Mouse (Mus musculus): Measurements from ENCODE around the gene Hnrnpa2b1. TPM values are rescaled to one million over a fixed set of nuclear protein-coding genes. Genes with fewer than 3 reads are reported as not detected.
A peak's percentile ranks its signal among the peaks of the same experiment; 100 is the strongest.

The Hnrnpa2b1 gene
- polyA plus RNA-seq, 1 experiment from 2014 or later, result 1,220 TPM

- peaks cover 9% of the 10 kb centered on the region for H3K36me3 ChIP-seq (ENCODE audit: control insufficient read depth, insufficient read depth, low read length)
- peaks cover 17% of the 10 kb centered on the region for H3K4me1 ChIP-seq (ENCODE audit: control insufficient read depth, insufficient read depth, low read depth, low read length)
- WGBS, result 41% methylated on average over 4 of the region's 4 CpGs
- no peaks in the 10 kb centered on the region for H3K27me3 ChIP-seq (replicated peaks; ENCODE audit: control insufficient read depth, insufficient read depth, low read length)
- no peaks in the 10 kb centered on the region for H3K9me3 ChIP-seq (ENCODE audit: control insufficient read depth, low read length)
- H3K4me2 ChIP-seq (ENCODE audit: low read length), result peak overlapping the region; percentile 66
- peak overlapping the region; percentile 48; the same call in 1 of the 2 replicates for H3K9ac ChIP-seq (ENCODE audit: low read depth, low read length)
- peak overlapping the region; percentile 54 for H3K4me3 ChIP-seq (ENCODE audit: low read length)
- ATAC-seq, result no peak
- H3K27ac ChIP-seq (ENCODE audit: low read depth, low read length), result no peak overlapping the region
Observed at GRCm38 (mm10) chr6:51472213-51472612, 2.5 kb upstream of the Hnrnpa2b1 start.

GRCm38 (mm10) chr6:51471782-51472181 lies 2.1 kb upstream of the Hnrnpa2b1 start:
- peak overlapping the region; percentile 66 for H3K4me2 ChIP-seq (ENCODE audit: low read length)
- H3K4me1 ChIP-seq (ENCODE audit: control insufficient read depth, insufficient read depth, low read depth, low read length), result peaks cover 21% of the 10 kb centered on the region
- no peak overlapping the region for H3K27ac ChIP-seq (ENCODE audit: low read depth, low read length)
- H3K36me3 ChIP-seq (ENCODE audit: control insufficient read depth, insufficient read depth, low read length), result peaks cover 9% of the 10 kb centered on the region
- peak overlapping the region; percentile 33; the same call in 1 of the 2 replicates for H3K9ac ChIP-seq (ENCODE audit: low read depth, low read length)
- WGBS, result 13% methylated on average over 3 of the region's 3 CpGs
- H3K4me3 ChIP-seq (ENCODE audit: low read length), result peak overlapping the region; percentile 54
- no peak for ATAC-seq
- no peaks in the 10 kb centered on the region for H3K27me3 ChIP-seq (replicated peaks; ENCODE audit: control insufficient read depth, insufficient read depth, low read length)
- no peaks in the 10 kb centered on the region for H3K9me3 ChIP-seq (ENCODE audit: control insufficient read depth, low read length)

GRCm38 (mm10) chr6:51471179-51471505 lies 1.4 kb upstream of the Hnrnpa2b1 start:
- 2% methylated on average over 10 of the region's 10 CpGs for WGBS
- Histone ChIP-seq H3K27ac (ENCODE audit: low read depth, low read length) (peak overlapping the region; percentile 100), H3K4me2 (ENCODE audit: low read length) (peak overlapping the region; percentile 56), H3K9me3 (ENCODE audit: control insufficient read depth, low read length) (no peaks in the 10 kb centered on the region), H3K4me3 (ENCODE audit: low read length) (peak overlapping the region; percentile 54), H3K27me3 (replicated peaks; ENCODE audit: control insufficient read depth, insufficient read depth, low read length) (no peaks in the 10 kb centered on the region), H3K36me3 (ENCODE audit: control insufficient read depth, insufficient read depth, low read length) (peaks cover 6% of the 10 kb centered on the region), H3K4me1 (ENCODE audit: control insufficient read depth, insufficient read depth, low read depth, low read length) (peaks cover 27% of the 10 kb centered on the region), H3K9ac (ENCODE audit: low read depth, low read length) (peak overlapping the region; percentile 98)
- no peak; the same call in 1 of the 2 replicates for ATAC-seq

- no peaks in the 10 kb centered on the region for H3K27me3 ChIP-seq (replicated peaks; ENCODE audit: control insufficient read depth, insufficient read depth, low read length)
- peak; percentile 85 for ATAC-seq
- H3K4me2 ChIP-seq (ENCODE audit: low read length), result peak within 1 kb of the TSS; percentile 56
- under 1% methylated on average over 80 of the region's 99 CpGs for WGBS
- H3K27ac ChIP-seq (ENCODE audit: low read depth, low read length), result peak within 1 kb of the TSS; percentile 100
- H3K9me3 ChIP-seq (ENCODE audit: control insufficient read depth, low read length), result no peaks in the 10 kb centered on the region
- H3K4me1 ChIP-seq (ENCODE audit: control insufficient read depth, insufficient read depth, low read depth, low read length), result peaks cover 33% of the 10 kb centered on the region
- peak within 1 kb of the TSS; percentile 54 for H3K4me3 ChIP-seq (ENCODE audit: low read length)
- H3K9ac ChIP-seq (ENCODE audit: low read depth, low read length), result peak within 1 kb of the TSS; percentile 98
- peaks cover 9% of the 10 kb centered on the region for H3K36me3 ChIP-seq (ENCODE audit: control insufficient read depth, insufficient read depth, low read length)
Observed at GRCm38 (mm10) chr6:51470311-51471178, 851 bp upstream of the Hnrnpa2b1 start, which contains the start of gene Cbx3. Gene Cbx3, plus strand, starts transcription at chr6:51470360.

DNA sequence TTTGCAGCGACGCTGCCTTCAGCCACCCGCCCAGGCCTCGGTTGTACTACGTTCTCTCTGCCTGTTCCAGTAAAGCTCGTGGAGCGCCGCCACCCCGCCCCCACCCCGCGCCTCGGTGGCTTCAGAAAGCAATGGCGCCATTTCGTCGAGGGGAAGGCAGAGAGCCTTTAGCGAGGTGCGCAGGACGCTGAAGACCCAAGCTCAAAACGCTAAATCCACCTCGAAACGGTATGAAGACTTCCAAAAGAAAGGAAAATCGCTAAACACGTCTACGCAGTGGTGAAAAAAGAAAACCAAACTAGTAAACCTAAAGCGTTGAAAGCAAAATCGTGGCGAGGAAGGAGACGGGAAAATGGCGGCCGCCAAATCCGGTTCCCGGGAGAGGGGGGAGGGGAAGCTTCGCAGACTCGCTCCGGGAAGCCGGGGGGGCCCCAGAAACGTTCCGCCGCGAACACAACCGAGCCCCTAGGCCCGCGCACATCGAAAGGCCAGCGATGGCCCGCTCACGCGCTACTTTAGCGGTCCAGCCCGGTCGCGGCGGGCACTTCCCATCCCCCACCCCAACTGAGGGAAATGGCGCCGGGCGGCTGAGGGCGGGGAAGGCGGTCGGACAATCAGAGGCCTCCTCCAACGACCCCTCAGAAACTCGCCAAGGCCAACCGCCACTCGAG lies 668 bp downstream of the Hnrnpa2b1 start:
- Histone ChIP-seq H3K27ac (ENCODE audit: low read depth, low read length) (peak overlapping the region; percentile 100), H3K36me3 (ENCODE audit: control insufficient read depth, insufficient read depth, low read length) (peaks cover 13% of the 10 kb centered on the region), H3K9me3 (ENCODE audit: control insufficient read depth, low read length) (no peaks in the 10 kb centered on the region), H3K4me1 (ENCODE audit: control insufficient read depth, insufficient read depth, low read depth, low read length) (peaks cover 37% of the 10 kb centered on the region), H3K27me3 (replicated peaks; ENCODE audit: control insufficient read depth, insufficient read depth, low read length) (no peaks in the 10 kb centered on the region), H3K4me2 (ENCODE audit: low read length) (peak overlapping the region; percentile 65), H3K9ac (ENCODE audit: low read depth, low read length) (peak overlapping the region; percentile 80), H3K4me3 (ENCODE audit: low read length) (peak overlapping the region; percentile 54)
- under 1% methylated on average over 63 of the region's 63 CpGs for WGBS
- peak; percentile 18; the same call in 1 of the 2 replicates for ATAC-seq

GRCm38 (mm10) chr6:51467649-51468048 lies 2.0 kb downstream of the Hnrnpa2b1 start:
- Histone ChIP-seq H3K9me3 (ENCODE audit: control insufficient read depth, low read length) (no peaks in the 10 kb centered on the region), H3K4me2 (ENCODE audit: low read length) (peak overlapping the region; percentile 65), H3K4me3 (ENCODE audit: low read length) (peak overlapping the region; percentile 54), H3K36me3 (ENCODE audit: control insufficient read depth, insufficient read depth, low read length) (peaks cover 22% of the 10 kb centered on the region), H3K4me1 (ENCODE audit: control insufficient read depth, insufficient read depth, low read depth, low read length) (peaks cover 31% of the 10 kb centered on the region), H3K9ac (ENCODE audit: low read depth, low read length) (no peak overlapping the region), H3K27ac (ENCODE audit: low read depth, low read length) (no peak overlapping the region), H3K27me3 (replicated peaks; ENCODE audit: control insufficient read depth, insufficient read depth, low read length) (no peaks in the 10 kb centered on the region)
- ATAC-seq, result no peak
- WGBS, result 2% methylated on average over 2 of the region's 2 CpGs

DNA sequence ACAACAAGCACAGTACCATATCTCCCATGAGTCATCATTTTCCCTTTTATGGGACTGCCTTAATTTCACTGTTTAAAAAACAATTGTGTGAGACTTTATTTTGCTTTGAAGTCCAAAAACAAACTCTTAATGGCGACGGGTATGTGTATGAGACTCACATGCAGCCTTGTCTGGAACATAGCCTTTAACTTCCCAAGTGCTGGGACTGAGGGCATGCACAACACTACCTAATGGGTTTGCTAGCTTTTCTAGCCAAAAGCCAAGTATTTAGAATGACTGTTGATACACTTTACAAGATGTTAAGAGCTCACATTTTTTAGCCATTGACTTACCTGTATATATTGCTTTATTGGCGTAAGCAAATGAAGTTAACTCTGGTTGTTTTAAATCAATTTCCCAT lies 9.3 kb downstream of the Hnrnpa2b1 start:
- Histone ChIP-seq H3K27ac (ENCODE audit: low read depth, low read length) (no peak overlapping the region), H3K9ac (ENCODE audit: low read depth, low read length) (no peak overlapping the region), H3K27me3 (replicated peaks; ENCODE audit: control insufficient read depth, insufficient read depth, low read length) (no peaks in the 10 kb centered on the region), H3K4me3 (ENCODE audit: low read length) (no peak overlapping the region), H3K4me2 (ENCODE audit: low read length) (no peak overlapping the region), H3K4me1 (ENCODE audit: control insufficient read depth, insufficient read depth, low read depth, low read length) (peaks cover 4% of the 10 kb centered on the region; the same call in 1 of the 2 replicates), H3K36me3 (ENCODE audit: control insufficient read depth, insufficient read depth, low read length) (peaks cover 43% of the 10 kb centered on the region), H3K9me3 (ENCODE audit: control insufficient read depth, low read length) (no peaks in the 10 kb centered on the region)
- 76% methylated on average over 3 of the region's 3 CpGs for WGBS
- ATAC-seq, result no peak

GRCm38 (mm10) chr6:51460021-51460360 lies 9.7 kb downstream of the Hnrnpa2b1 start:
- Histone ChIP-seq H3K9me3 (ENCODE audit: control insufficient read depth, low read length) (no peaks in the 10 kb centered on the region), H3K27ac (ENCODE audit: low read depth, low read length) (no peak overlapping the region), H3K36me3 (ENCODE audit: control insufficient read depth, insufficient read depth, low read length) (peaks cover 43% of the 10 kb centered on the region), H3K4me2 (ENCODE audit: low read length) (no peak overlapping the region), H3K27me3 (replicated peaks; ENCODE audit: control insufficient read depth, insufficient read depth, low read length) (no peaks in the 10 kb centered on the region), H3K4me3 (ENCODE audit: low read length) (no peak overlapping the region), H3K4me1 (ENCODE audit: control insufficient read depth, insufficient read depth, low read depth, low read length) (peaks cover 3% of the 10 kb centered on the region; the same call in 1 of the 2 replicates), H3K9ac (ENCODE audit: low read depth, low read length) (no peak overlapping the region)
- no peak for ATAC-seq
- 77% methylated on average over 4 of the region's 4 CpGs for WGBS
